ENCODE assay signal across 13 mouse cellular contexts in the genomic region with DNA sequence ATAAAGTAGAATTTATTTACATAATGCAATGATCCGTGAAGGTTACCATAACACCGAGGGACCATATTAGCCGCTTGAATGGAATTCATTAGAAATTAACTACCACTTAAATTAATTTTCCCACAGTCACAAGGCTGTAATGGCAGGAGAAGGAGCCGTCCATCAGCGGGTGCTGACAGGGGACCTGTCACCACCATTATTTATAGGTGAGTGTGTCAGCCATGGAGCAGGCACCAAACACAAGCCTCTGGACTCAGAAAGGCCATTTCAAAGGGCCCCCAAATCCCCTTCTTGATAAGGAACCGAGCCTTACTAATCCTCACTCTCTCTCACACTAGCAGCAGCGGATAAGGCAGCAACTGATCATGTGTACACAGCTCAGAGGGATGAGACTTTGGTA. TPM values are rescaled to one million over a fixed set of nuclear protein-coding genes. Genes with fewer than 3 reads are reported as not detected.
DNase-seq lines count a peak whose midpoint lies in the region; ATAC-seq lines count a peak whose summit lies in the region.
"Had no signal": no experiment of that assay in that cellular context is flagged by ENCODE, and none has a peak within 500 bp of the region (broad histone marks: within the 10 kb centered on the region; RNA-seq: fewer than 3 reads in every experiment).

No protein-coding gene starts in this region.

- peak overlapping the region; percentile 23 for H3K4me2 ChIP-seq in heart, embryonic 15.5 days
- H3K4me2 ChIP-seq: midbrain, embryonic 13.5 days had no signal

- no peaks in the 10 kb centered on the region for H3K9me3 ChIP-seq in heart, embryonic 15.5 days (replicated peaks)
- H3K9me3 ChIP-seq: midbrain, embryonic 13.5 days had no signal

- peak; percentile 68 for ATAC-seq in heart, embryonic 15.5 days (replicated peaks; ENCODE audit: insufficient number of reproducible peaks, insufficient read depth, low FRiP score, low read depth)
- ATAC-seq: lung, postnatal 0 days; midbrain, embryonic 13.5 days had no signal

- DNase-seq in kidney, adult 11 months: peak; percentile 48
- DNase-seq in kidney, adult 9 months: no peak
- DNase-seq in kidney, postnatal 25 days: peak; percentile 9 to 55
- peak; percentile 18 for DNase-seq in retina, embryonic 14.5 days (ENCODE audit: low spot score)
- DNase-seq in left cerebral cortex, adult 18-20 months (ENCODE audit: low spot score in 2 of 2): no peak
- DNase-seq in adrenal gland, adult 8-10 months: no peak
- DNase-seq: adrenal gland, postnatal 10 days had no signal

- WGBS in heart, embryonic 15.5 days: 24% methylated on average over 7 of the region's 7 CpGs

- H3K27ac ChIP-seq in heart, embryonic 15.5 days: peak overlapping the region; percentile 84
- H3K27ac ChIP-seq: midbrain, embryonic 13.5 days; stomach, postnatal 0 days had no signal

- H3K27me3 ChIP-seq in heart, embryonic 15.5 days: no peaks in the 10 kb centered on the region
- H3K27me3 ChIP-seq: CH12.LX; midbrain, embryonic 13.5 days had no signal

- no peak overlapping the region for H3K9ac ChIP-seq in heart, embryonic 15.5 days
- H3K9ac ChIP-seq: midbrain, embryonic 13.5 days had no signal

- peaks cover 41% of the 10 kb centered on the region for H3K4me1 ChIP-seq in heart, embryonic 15.5 days (replicated peaks)

- no peaks in the 10 kb centered on the region for H3K36me3 ChIP-seq in heart, embryonic 15.5 days
- H3K36me3 ChIP-seq: midbrain, embryonic 13.5 days had no signal

- no peak overlapping the region for H3K4me3 ChIP-seq in heart, embryonic 15.5 days
- H3K4me3 ChIP-seq: erythroblast, embryonic 14.5 days; midbrain, embryonic 13.5 days had no signal

RNA-seq across cellular contexts. Expression of a gene that starts 8.4 kb away (rescaled TPM):
- 637 and 761 TPM in 2 replicates for polyA plus RNA-seq in heart, embryonic 15.5 days (2015; fragmentation: Nextera tagmentation; extraction: Ambion mirVana)
- total RNA-seq in left cerebral cortex, adult 18-20 months (2021): 100 to 1,000 TPM; 189 TPM
- 100 to 1,000 TPM; 147 to 232 (median 199) TPM for total RNA-seq in adrenal gland, adult 8-10 months (2022)

RNA-seq across cellular contexts. Expression of a gene that starts 8.4 kb away (rescaled TPM):
- polyA plus RNA-seq in heart, embryonic 15.5 days (2015; fragmentation: Nextera tagmentation; extraction: Ambion mirVana): 117 and 140 TPM in 2 replicates
- total RNA-seq in left cerebral cortex, adult 18-20 months (2021): 10 to 100 TPM; 32.9 to 40.3 TPM
- total RNA-seq in adrenal gland, adult 8-10 months (2022): 10 to 100 TPM; 58.8 to 75.6 (median 65.2) TPM

Comparison
In these comparisons a context has a peak if more than half of its experiments do, and no peak if none do; other contexts are left out.
1. DNase-seq: peak in kidney, adult 11 months (single experiment), kidney, postnatal 25 days (2 of 2) and retina, embryonic 14.5 days (single experiment); none in kidney, adult 9 months (single experiment), left cerebral cortex, adult 18-20 months (0 of 2) and adrenal gland, adult 8-10 months (single experiment).